Mouse (Mus musculus): ENCODE measurements around the gene Cript. TPM values are rescaled to one million over a fixed set of nuclear protein-coding genes. Genes with fewer than 3 reads are reported as not detected.

The Cript gene
- 192 TPM for polyA plus RNA-seq (2017; shearing (Covaris generic))

DNA sequence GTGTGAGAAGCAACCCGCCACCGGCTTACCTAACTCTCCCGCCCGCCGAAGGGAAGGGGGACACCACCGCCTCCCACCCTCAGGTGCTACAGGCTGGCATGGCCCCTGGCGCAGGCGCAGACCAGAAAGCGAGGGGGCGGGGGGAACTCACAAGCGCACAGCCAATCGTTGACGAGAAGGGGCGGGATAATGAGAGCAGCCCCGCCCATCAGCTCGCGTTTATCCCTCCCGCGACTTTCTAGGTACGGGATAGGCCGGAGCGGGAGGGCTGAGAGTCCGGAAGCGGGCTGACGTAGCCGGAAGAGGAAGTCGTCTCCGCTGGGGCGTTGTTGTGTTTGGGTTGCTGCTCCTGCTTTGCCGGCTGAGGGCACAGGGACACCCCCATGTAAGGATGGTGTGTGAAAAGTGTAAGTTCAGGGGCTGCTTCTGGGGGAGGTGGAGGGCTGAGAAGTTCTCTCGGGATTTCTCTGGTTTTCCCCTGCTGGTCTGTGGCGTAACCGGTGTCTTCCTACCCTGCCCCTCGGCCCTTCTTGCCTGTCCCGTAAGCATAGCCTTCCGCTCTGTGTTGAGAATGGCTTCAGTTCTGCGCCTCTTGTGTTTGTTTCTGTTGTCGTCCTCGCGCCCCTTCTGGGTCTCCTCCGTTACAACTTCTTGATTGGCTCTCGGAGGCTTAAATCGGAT, at the start of gene Cript, which contains the start of gene Pigf:
Cript (plus strand) TSS at position 282 of the 681 bp plus-strand sequence.
Pigf (minus strand) TSS at position 138 of the 681 bp plus-strand sequence.

Other genes starting within 250 kb of the Cript start
- not detected for gene Tmem247, start 108.2 kb upstream of the Cript start, polyA plus RNA-seq (2017; shearing (Covaris generic))
- not detected for gene Atp6v1e2, start 77.7 kb upstream of the Cript start, polyA plus RNA-seq (2017; shearing (Covaris generic))
- gene Rhoq, start 62.5 kb upstream of the Cript start, polyA plus RNA-seq (2017; shearing (Covaris generic)): 20.1 TPM
- 22.5 TPM for gene Pigf, start 144 bp upstream of the Cript start, polyA plus RNA-seq (2017; shearing (Covaris generic))
- 18.4 TPM for gene Socs5, start 82.1 kb downstream of the Cript start, polyA plus RNA-seq (2017; shearing (Covaris generic))
- 22.6 TPM for gene Mcfd2, start 240.4 kb downstream of the Cript start, polyA plus RNA-seq (2017; shearing (Covaris generic))